Mouse (Mus musculus) cerebral cortex, adult 2 months (tissue): ENCODE measurements around the gene Cmss1.

Experiments
- WGBS: fragments of 180-500 bp; shearing (Covaris S2); methylation state at CpG from one replicate; pipeline ENCODE4 v1.1.7; 2018; 5-methylcytosine and 5-hydroxymethylcytosine counted together

Cmss1 gene

GRCm38 (mm10) chr16:57291696-57292095 is 315.0 kb downstream of the Cmss1 start:
- WGBS, result 96% methylated on average over 5 of the region's 5 CpGs

- 78% methylated on average over 8 of the region's 8 CpGs for WGBS
Measured at GRCm38 (mm10) chr16:57281417-57281816, 325.2 kb downstream of the Cmss1 start.

- WGBS, result 66% methylated on average over 31 of the region's 31 CpGs
Measured at GRCm38 (mm10) chr16:57280221-57281217, 326.1 kb downstream of the Cmss1 start.

- 94% methylated on average over 12 of the region's 12 CpGs for WGBS
Measured at GRCm38 (mm10) chr16:57278976-57279626, 327.6 kb downstream of the Cmss1 start.

- WGBS, result 94% methylated on average over 13 of the region's 13 CpGs
Measured at GRCm38 (mm10) chr16:57269751-57270150, 336.9 kb downstream of the Cmss1 start.

GRCm38 (mm10) chr16:57268058-57268841 is 338.4 kb downstream of the Cmss1 start:
- 54% methylated on average over 14 of the region's 14 CpGs for WGBS

- 11% methylated on average over 1 of the region's 1 CpGs for WGBS
Measured at GRCm38 (mm10) chr16:57267068-57267467, 339.6 kb downstream of the Cmss1 start.

GRCm38 (mm10) chr16:57260152-57260551 is 346.5 kb downstream of the Cmss1 start:
- WGBS, result 95% methylated on average over 10 of the region's 10 CpGs

- 91% methylated on average over 13 of the region's 13 CpGs for WGBS
Measured at GRCm38 (mm10) chr16:57259356-57260083, 347.1 kb downstream of the Cmss1 start.
